Mouse (Mus musculus): Measurements from ENCODE around the gene Cyb5rl. TPM values are rescaled to one million over a fixed set of nuclear protein-coding genes. Genes with fewer than 3 reads are reported as not detected.

The Cyb5rl gene
- polyA plus RNA-seq, 2 experiments = 5.4 to 10.0 TPM

DNA sequence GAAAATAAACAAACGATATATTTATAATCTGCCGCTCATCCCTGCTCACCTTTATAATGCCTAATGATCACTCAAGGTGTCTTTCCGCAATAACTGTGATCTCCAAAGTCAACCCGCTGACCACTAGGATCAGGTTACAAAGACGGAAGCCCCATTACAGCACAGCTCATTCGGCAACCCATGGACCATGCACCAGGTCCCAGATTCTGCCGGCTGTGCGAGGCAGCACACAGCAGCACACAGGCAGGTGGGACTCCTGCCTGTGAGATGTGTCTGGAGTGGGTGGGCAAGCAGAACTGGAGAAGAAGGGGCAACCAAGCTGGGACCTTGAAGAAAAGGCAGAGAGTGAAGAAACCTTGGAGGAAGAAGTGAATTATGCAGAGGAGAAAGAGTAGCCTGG, 47.5 kb downstream of the Cyb5rl start:
- 15% methylated on average over 8 of the region's 8 CpGs for WGBS
- Histone ChIP-seq H3K27ac (replicated peaks; ENCODE audit: low read depth, low read length) (no peak overlapping the region), H3K4me3 (replicated peaks; ENCODE audit: low read length) (no peak overlapping the region), H3K9ac (ENCODE audit: low read depth, low read length, severe bottlenecking) (no peak overlapping the region), H3K4me1 (ENCODE audit: control insufficient read depth, insufficient read depth, low read length) (peaks cover 2% of the 10 kb centered on the region; the same call in 1 of the 2 replicates), H3K27me3 (ENCODE audit: control insufficient read depth, insufficient read depth, low read length) (no peaks in the 10 kb centered on the region), H3K36me3 (ENCODE audit: control insufficient read depth, insufficient read depth, low read length) (no peaks in the 10 kb centered on the region), H3K9me3 (ENCODE audit: control insufficient read depth, low read length) (no peaks in the 10 kb centered on the region), H3K4me2 (replicated peaks; ENCODE audit: low read depth, low read length, severe bottlenecking) (no peak overlapping the region)
- DNase-seq (ENCODE audit: low spot score) (no peak), ATAC-seq (ENCODE audit: low FRiP score, low read depth) (no peak)
- TF ChIP-seq POLR2A (IDR thresholded peaks at IDR 0.05; ENCODE audit: borderline replicate concordance, extremely low read depth, insufficient read depth, insufficient read length) = no peak

DNA sequence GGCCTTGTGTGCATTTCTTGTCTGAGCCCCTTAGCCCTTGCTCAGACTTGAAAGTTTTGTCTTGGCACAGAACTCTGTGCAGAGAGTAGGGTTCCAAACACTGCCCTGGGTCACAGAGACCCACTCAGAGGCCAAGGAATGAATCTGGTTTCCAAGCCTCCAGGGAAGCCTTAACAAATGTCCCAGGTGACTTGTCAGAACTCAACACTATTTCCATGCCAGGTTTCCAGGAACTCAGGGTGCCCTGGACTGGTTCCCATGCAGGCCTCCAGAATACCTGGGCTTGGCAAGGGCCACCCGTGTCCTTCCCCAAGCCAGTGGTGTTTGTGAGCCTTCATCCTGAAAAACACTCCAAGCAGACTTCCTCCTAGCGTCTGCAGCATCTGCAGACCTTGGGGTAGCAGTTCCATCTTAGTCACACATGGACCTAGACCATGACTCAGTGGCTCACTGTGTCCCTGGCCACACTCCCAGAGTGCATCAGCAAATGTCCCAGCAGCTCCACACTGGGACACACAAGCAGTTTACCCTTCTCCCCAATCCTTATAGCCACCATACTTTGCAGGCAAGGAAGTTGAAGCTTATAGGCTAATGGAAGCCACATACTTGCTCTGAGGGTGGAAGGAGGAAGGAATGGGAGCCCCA, 51.1 kb downstream of the Cyb5rl start:
- Histone ChIP-seq H3K27me3 (ENCODE audit: control insufficient read depth, insufficient read depth, low read length) (no peaks in the 10 kb centered on the region), H3K4me2 (replicated peaks; ENCODE audit: low read depth, low read length, severe bottlenecking) (no peak overlapping the region), H3K9me3 (ENCODE audit: control insufficient read depth, low read length) (no peaks in the 10 kb centered on the region), H3K27ac (replicated peaks; ENCODE audit: low read depth, low read length) (no peak overlapping the region), H3K9ac (ENCODE audit: low read depth, low read length, severe bottlenecking) (no peak overlapping the region), H3K4me3 (replicated peaks; ENCODE audit: low read length) (no peak overlapping the region), H3K4me1 (ENCODE audit: control insufficient read depth, insufficient read depth, low read length) (peaks cover 5% of the 10 kb centered on the region; the same call in 1 of the 2 replicates), H3K36me3 (ENCODE audit: control insufficient read depth, insufficient read depth, low read length) (no peaks in the 10 kb centered on the region)
- ATAC-seq (ENCODE audit: low FRiP score, low read depth) = no peak
- no peak for DNase-seq (ENCODE audit: low spot score)
- WGBS = 90% methylated on average over 2 of the region's 2 CpGs
- no peak for TF ChIP-seq POLR2A (IDR thresholded peaks at IDR 0.05; ENCODE audit: borderline replicate concordance, extremely low read depth, insufficient read depth, insufficient read length)

- H3K9me3 ChIP-seq (ENCODE audit: control insufficient read depth, low read length) = no peaks in the 10 kb centered on the region
- 53% methylated on average over 4 of the region's 4 CpGs for WGBS
- no peak for DNase-seq (ENCODE audit: low spot score)
These were observed 52.3 kb downstream of the Cyb5rl start for GRCm38 (mm10) chr4:107119056-107119455.

GRCm38 (mm10) chr4:107120676-107121075, 53.9 kb downstream of the Cyb5rl start:
- no peaks in the 10 kb centered on the region for H3K27me3 ChIP-seq (ENCODE audit: control insufficient read depth, insufficient read depth, low read length)
- H3K9ac ChIP-seq (ENCODE audit: low read depth, low read length, severe bottlenecking) = no peak overlapping the region; the same call in 1 of the 2 replicates
- no peak for ATAC-seq (ENCODE audit: low FRiP score, low read depth)
- DNase-seq (ENCODE audit: low spot score) = no peak
- no peak for TF ChIP-seq POLR2A (IDR thresholded peaks at IDR 0.05; ENCODE audit: borderline replicate concordance, extremely low read depth, insufficient read depth, insufficient read length)
- peaks cover 10% of the 10 kb centered on the region; the same call in 1 of the 2 replicates for H3K4me1 ChIP-seq (ENCODE audit: control insufficient read depth, insufficient read depth, low read length)
- H3K9me3 ChIP-seq (ENCODE audit: control insufficient read depth, low read length) = no peaks in the 10 kb centered on the region
- no peak overlapping the region for H3K27ac ChIP-seq (replicated peaks; ENCODE audit: low read depth, low read length)
- no peak overlapping the region for H3K4me3 ChIP-seq (replicated peaks; ENCODE audit: low read length)
- 92% methylated on average over 6 of the region's 6 CpGs for WGBS
- no peak overlapping the region for H3K4me2 ChIP-seq (replicated peaks; ENCODE audit: low read depth, low read length, severe bottlenecking)
- H3K36me3 ChIP-seq (ENCODE audit: control insufficient read depth, insufficient read depth, low read length) = no peaks in the 10 kb centered on the region

More at GRCm38 (mm10) chr4:107119056-107119455, 52.3 kb downstream of the Cyb5rl start:
- H3K4me1 ChIP-seq (ENCODE audit: control insufficient read depth, insufficient read depth, low read length) = peaks cover 9% of the 10 kb centered on the region; the same call in 1 of the 2 replicates
- TF ChIP-seq POLR2A (IDR thresholded peaks at IDR 0.05; ENCODE audit: borderline replicate concordance, extremely low read depth, insufficient read depth, insufficient read length) = no peak
- H3K36me3 ChIP-seq (ENCODE audit: control insufficient read depth, insufficient read depth, low read length) = no peaks in the 10 kb centered on the region
- ATAC-seq (ENCODE audit: low FRiP score, low read depth) = no peak
- no peak overlapping the region for H3K9ac ChIP-seq (ENCODE audit: low read depth, low read length, severe bottlenecking)
- no peaks in the 10 kb centered on the region for H3K27me3 ChIP-seq (ENCODE audit: control insufficient read depth, insufficient read depth, low read length)
- no peak overlapping the region for H3K27ac ChIP-seq (replicated peaks; ENCODE audit: low read depth, low read length)
- H3K4me3 ChIP-seq (replicated peaks; ENCODE audit: low read length) = no peak overlapping the region
- H3K4me2 ChIP-seq (replicated peaks; ENCODE audit: low read depth, low read length, severe bottlenecking) = no peak overlapping the region

- H3K9ac ChIP-seq (ENCODE audit: low read depth, low read length, severe bottlenecking) = no peak overlapping the region
- no peak overlapping the region for H3K27ac ChIP-seq (replicated peaks; ENCODE audit: low read depth, low read length)
These were observed 54.6 kb downstream of the Cyb5rl start for GRCm38 (mm10) chr4:107121165-107121943.

More at GRCm38 (mm10) chr4:107121165-107121943, 54.6 kb downstream of the Cyb5rl start:
- H3K4me2 ChIP-seq (replicated peaks; ENCODE audit: low read depth, low read length, severe bottlenecking) = no peak overlapping the region
- WGBS = 41% methylated on average over 12 of the region's 12 CpGs
- no peak for ATAC-seq (ENCODE audit: low FRiP score, low read depth)
- peaks cover 10% of the 10 kb centered on the region; the same call in 1 of the 2 replicates for H3K4me1 ChIP-seq (ENCODE audit: control insufficient read depth, insufficient read depth, low read length)
- H3K36me3 ChIP-seq (ENCODE audit: control insufficient read depth, insufficient read depth, low read length) = no peaks in the 10 kb centered on the region
- TF ChIP-seq POLR2A (IDR thresholded peaks at IDR 0.05; ENCODE audit: borderline replicate concordance, extremely low read depth, insufficient read depth, insufficient read length) = no peak
- H3K27me3 ChIP-seq (ENCODE audit: control insufficient read depth, insufficient read depth, low read length) = no peaks in the 10 kb centered on the region
- no peak overlapping the region for H3K4me3 ChIP-seq (replicated peaks; ENCODE audit: low read length)
- DNase-seq (ENCODE audit: low spot score) = no peak
- H3K9me3 ChIP-seq (ENCODE audit: control insufficient read depth, low read length) = no peaks in the 10 kb centered on the region
